Mouse (Mus musculus) heart, postnatal 4 days (tissue): ENCODE results near the gene Asic1. TPM values are rescaled to one million over a fixed set of nuclear protein-coding genes. Genes with fewer than 3 reads are reported as not detected.
"Not testable (repeated sequence)": the region's sequence is repeated elsewhere in the genome, so short reads cannot be mapped to it uniquely, and the experiment has no call there.

Experiments
- DNase-seq: peaks from one replicate; pipeline ENCODE4 v3.0.0; 2021
- total RNA-seq, 2 experiments: library from RNA; stranded (reverse); gene quantifications; 2 replicates each; pipeline ENCODE4 v1.2.3; 2021

The Asic1 gene
- total RNA-seq, 2 experiments from 2014 or later: 0.77 to 1.0 TPM

DNA sequence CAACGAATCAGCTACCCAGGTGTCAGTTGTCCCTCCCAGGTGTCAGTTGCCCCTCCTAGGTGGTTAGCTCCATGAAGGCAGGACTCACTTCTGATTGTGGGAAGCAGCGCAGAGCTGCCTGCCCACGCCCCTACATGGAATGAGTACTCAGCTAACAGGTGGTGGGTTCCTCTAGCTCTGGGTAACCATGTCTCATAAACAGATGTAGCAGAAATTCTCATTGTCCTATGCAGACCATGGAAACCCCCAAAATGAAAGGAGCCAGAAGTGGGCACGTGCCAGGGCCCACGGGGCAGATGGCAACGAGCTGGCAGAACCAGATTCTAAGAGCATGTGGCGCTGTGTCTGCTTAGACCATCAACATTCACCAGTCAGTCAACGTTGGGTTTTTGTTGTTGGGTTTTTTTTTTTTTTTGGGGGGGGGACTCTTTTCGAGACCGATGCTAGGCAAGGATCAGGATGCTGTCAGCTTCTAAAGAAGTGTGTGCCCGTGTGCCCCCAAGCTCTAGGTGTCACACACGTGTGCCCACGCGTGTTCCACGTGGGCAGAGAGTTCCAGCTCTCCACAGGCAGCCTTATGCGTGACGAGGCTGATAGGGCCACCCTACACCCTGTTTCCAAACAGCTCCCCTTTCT is 6.1 kb upstream of the Asic1 start:
- DNase-seq: no peak

DNA sequence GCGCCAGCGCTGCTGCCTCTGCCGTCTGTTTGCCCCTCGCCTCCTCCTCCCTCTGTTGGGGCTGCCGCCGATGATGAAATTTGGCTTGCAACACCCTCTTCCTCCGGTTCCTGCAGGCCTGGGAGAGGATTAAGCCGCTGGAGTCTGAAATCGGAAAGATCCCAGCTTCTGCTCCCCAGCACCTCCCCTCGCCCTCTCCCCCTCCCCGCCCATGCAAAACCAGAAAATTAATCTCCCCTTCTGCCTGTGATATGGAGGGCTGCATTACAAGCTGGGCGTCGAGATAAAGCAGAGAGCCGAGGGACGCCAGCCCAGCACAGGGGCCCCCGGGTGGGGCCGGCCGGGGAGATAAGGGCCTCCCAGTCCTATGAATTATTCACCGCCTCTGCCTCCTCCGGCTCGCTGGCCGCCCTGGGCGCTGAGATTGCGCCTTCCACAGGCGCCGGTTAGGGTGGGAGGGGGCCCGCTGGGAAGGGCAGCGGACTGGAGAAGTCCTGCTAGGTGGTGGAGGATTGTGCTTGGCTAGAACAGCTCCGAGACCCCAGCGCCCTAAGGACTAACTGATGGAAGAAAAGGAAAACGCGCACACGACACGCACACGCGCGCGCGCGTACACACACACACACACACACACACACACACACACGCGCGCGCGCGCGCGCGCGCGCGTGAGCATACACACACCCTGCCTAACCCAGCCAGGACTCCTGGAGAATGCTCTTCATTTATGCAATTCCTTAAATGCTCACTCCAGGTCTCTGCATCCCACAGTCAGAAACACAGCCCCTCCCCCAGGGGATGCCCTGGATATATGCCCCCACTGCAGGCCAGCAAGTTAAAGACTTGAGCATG is 5.3 kb upstream of the Asic1 start:
- peak; percentile 49 for DNase-seq

DNA sequence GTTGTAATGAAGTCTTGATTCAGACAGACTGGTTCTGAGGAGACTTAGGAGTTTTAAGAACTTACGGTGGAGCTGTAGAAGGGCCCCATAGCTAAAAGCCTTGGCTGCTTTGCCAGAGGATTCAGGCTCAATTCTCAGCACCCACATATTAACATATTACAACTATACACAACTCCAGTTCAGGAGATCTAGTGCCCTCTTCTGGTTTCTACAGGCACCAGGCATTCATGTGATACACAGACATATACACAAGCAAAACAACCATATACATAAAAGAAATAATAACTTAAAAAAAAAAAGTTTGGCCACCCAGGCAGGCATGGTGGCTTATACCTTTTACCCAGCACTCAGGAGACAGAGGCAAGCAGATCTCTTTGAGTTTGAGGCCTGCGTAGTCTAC is 2.6 kb upstream of the Asic1 start:
- no peak for DNase-seq

DNA sequence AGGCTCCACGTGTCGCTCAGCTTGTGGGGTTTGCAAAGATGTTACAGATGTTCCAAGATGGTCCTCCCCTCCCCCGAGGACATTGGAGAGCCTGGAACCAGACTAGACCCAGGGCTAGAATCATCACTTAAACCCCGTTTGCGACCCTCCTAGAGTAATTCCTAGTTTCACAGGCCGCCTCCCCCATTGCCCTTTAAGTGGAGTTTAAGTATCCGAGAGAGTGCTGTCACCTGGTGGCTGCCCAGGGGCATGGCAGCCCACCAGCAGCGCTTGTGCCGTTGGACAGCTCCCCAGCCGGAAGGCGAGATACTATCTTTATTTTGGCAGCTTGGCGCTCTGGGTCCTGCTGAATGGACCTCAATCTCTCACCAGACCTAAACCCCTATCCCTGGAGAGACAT is 1.3 kb upstream of the Asic1 start:
- DNase-seq: peak; percentile 84

DNA sequence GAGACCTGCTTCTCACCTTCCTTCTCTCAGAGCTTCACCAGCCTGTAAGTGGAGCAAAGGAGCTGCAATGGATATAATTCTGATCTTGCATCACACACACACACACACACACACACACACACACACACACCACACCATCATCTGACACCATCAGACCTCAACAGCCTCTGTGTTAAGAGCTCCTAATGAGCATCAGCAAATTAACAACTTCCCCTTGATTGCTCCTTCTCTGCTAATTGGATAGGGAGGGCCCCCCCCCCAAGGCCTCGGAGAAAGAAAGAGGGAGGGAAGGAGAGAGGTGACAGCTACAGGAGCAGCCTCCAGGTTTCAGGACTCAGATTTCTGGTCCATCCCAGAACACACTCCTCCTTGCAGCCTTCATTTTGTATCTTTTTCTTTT is 776 bp upstream of the Asic1 start:
- DNase-seq: no peak

DNA sequence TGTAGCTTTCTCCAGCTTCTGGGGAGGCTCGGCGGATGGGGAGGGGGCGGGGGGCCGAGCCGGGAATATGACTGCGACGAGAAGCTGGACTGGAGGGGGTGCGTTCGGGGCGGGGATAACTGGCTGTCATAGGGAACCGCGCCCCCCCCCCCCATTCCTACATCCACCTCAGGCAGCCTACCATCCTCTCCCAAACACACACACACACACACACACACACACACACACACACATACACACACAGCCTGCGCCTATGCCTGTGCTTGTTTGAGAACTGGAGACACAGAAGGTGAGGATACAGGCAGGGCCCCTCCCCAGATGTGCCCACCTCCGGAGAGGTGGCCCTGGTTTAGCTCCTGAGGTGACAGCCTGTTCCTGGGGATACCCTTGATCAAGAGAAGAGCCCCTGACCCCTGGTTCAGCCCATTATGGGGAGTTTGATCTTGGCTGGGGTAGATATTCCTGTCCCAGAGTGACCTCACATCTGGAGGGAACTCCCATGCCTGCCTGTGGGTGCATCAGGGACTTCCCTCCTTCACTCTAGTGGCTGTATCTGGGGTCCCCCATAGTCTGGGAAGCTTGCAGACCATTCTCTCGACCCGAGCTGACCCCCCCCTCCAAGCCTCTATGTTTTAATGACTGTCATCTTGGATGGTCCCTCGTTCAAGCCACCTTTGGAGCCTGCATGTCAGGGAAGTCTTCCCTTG is 949 bp downstream of the Asic1 start:
- no peak for DNase-seq

DNA sequence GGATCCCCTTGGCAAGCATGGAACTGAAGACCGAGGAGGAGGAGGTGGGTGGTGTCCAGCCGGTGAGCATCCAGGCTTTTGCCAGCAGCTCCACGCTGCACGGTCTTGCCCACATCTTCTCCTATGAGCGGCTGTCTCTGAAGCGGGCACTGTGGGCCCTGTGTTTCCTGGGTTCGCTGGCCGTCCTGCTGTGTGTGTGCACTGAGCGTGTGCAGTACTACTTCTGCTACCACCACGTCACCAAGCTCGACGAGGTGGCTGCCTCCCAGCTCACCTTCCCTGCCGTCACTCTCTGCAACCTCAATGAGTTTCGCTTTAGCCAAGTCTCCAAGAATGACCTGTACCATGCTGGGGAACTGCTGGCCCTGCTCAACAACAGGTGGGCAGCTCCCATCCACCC is 1.6 kb downstream of the Asic1 start:
- no peak for DNase-seq

DNA sequence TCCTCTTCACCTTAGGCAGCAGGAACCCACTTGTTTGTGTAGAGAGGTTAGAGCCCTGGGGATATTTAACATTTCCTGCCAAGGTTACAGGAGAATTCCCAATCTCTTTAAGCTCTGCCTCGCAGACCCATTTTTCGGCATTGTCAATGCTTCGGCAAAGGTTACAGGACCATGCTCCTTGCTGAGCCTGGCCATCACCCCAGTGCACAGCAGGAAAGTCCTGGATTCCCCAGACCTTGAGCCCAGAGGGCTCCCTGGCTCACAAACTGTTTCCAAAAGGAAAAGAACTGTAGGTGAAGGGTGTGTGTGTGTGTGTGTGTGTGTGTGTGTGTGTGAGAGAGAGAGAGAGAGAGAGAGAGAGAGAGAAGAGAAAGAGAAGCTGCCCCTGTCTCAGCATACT is 4.7 kb downstream of the Asic1 start:
- DNase-seq: no peak

DNA sequence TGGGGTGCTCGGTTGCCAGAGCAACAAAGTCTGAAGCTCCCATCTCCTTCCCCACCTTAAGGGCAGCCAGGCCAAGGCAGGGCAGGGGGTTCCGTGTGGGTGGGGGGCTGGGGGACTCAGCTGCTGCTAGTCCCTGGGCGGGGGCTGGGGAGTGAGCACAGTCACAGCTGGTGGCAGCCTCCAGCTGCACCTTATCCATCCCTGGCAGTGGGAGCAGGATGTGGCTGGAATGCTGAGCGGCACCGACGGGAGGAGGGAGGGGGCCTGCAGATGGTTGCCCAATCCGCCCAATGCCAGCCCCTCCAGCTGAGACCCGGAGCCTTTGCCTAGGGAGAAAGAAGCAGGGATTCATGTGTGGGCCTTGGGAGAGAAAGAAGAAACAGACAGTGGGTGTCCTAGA is 6.9 kb downstream of the Asic1 start:
- DNase-seq: no peak

DNA sequence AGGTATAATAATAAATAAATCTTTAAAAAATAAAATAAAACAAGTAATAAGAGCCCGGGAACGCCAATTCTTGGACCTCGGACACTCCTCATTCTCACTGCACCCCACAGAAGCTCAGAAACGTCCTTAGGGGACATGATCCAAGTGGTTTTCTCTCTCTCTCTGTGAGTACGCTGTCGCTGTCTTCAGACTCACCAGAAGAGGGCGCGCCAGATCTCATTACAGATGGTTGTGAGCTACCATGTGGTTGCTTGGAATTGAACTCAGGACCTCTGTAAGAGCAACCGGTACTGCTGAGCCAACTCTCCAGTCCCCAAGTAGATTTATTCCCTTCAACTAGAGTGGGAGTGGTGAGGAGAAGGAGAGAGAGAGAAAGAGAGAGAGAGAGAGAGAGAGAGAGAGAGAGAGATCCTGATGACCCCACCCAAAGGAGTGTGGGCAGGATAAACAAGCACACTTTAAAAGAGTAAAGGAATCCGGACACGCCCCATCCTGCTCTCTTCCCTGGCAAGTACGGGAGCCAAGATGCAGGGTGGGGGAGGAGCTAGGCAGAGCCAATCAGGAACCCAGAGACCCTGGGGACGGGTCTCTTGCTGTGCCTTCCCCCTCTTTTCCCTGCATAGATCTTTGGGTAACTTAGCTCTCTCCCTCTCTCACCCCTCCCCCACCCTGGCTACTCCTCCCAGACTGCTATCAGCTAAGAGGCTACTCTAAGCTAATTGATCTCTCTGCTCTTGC is 8.1 kb downstream of the Asic1 start:
- DNase-seq: peak; percentile 60

DNA sequence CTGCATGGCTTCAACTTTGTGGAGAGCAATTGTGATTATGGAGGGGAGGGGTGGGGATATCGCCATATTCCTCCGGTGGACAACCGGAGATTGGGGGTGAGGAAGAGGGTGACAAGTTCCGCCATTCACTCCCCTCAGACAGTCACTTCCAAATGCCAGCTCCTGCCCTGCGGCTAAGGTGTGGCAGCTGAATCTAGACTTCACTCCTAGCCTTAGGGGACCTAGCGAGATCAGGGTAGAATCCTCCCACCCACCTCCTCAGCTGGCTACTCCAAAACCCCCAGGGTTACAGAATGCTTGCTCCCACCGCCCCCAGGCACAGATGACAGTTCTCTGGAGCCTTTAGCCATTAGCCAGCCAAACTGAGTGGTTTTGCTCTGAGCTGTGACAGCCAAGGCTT is 8.8 kb downstream of the Asic1 start:
- DNase-seq: no peak

DNA sequence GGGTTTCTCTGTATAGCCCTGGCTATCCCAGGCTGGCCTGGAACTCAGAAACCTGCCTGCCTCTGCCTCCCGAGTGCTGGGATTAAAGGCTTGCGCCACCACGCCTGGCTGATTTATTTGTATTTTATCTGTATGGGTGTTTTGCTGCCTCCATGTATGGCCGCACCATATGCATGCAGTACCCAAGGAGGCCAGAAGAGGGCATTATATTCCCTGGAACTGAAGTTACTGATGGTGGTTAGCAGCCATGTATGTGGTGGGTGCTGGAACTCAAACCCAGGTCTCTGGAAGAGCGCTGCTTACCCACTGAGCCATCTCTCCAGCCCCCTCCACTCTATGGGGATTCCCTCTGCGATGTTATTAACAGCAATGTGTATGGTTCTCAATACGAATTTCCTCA is 12.7 kb downstream of the Asic1 start:
- no peak for DNase-seq

DNA sequence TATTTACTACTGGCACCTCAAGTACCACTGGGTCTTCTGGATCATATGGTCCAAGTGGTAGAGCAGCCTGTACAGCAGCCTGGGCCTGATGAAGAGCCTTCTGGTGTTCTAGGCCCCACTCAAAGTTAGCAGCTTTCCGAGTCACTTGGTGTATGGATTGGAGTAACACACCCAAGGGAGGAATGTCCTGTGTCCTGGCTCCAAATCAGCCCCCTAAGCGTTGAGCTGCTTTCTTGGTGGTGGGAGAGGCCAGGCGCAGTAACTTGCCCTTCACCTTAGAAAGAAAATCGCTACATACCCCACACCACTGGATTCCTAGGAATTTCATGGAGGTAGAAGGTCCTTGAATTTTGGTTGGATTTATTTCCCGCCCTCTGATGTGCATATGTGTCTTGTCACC is 14.0 kb downstream of the Asic1 start:
- DNase-seq: no peak

DNA sequence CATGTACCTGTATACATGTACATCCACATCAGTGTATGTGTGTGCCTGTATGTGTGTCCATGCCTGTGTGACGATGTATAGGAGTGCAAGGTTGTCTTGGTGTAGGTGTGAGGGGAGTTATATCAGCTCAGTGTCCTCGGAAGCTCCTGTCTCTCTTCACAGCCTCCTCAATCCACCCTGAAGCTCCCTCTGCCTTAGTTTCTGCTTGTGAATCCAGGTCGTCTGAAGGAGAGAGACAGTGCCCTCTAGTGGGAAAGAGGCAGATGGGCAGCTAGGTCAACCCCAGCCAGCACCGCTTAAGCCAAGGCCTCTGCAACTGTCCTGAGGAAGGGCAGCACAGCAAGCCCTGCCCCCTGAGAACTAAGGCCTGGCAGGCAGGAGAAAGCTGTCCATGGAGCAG is 18.5 kb downstream of the Asic1 start:
- DNase-seq: peak; percentile 67

DNA sequence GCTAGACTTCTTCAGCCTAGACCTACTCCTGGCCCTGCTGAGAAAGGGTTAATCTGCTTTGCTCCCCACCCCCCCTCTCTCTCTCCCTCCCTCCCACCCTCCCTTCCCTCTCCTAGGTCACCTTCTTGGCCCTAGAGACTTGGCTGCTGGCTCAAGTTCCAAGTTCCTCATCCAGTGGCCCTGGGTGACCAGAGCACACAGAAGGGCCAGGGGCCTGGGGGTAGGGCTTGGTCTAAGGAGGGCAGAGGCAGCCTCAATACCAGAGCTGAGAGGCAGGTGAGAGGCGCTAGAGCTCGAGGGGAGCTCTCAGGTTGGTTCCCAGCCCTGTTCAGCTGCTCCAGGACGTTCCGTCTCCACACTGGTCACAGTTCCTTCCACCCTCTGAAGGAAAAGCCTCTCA is 20.8 kb downstream of the Asic1 start:
- DNase-seq: no peak

DNA sequence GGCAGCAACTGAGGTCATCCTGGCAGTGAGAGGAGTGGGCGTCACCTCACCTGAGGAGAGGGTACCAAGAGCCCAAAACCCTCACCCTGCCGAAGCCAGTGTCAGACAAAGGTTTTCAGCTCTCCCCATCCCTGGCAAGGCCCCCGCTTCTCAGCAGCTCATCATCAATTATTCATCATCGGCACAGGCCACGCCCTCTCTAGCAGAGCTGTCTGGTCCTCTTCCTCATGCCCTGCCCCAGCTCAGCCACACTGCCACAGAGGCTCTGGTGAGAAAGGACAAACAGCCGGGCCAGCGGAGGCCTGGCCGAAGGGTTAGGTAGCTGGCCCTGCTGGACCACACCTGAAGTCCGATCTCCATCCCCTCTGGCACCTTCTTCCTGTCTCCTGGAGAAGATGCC is 21.8 kb downstream of the Asic1 start:
- no peak for DNase-seq

DNA sequence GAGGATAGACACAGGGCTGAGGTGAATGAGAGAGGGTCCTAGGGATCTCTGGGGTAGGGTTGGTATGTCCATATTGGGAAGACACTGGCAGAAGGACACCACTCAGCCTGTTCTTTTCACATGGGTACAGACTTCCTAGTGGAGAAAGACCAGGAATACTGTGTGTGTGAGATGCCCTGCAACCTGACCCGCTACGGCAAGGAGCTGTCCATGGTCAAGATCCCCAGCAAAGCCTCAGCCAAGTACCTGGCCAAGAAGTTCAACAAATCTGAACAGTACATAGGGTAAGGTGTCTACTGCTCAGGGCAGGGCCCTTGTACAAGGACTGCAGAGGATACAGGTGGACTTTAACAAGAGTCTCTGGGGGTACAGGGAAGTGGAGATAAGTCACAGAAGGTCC is 27.1 kb downstream of the Asic1 start:
- no peak for DNase-seq

DNA sequence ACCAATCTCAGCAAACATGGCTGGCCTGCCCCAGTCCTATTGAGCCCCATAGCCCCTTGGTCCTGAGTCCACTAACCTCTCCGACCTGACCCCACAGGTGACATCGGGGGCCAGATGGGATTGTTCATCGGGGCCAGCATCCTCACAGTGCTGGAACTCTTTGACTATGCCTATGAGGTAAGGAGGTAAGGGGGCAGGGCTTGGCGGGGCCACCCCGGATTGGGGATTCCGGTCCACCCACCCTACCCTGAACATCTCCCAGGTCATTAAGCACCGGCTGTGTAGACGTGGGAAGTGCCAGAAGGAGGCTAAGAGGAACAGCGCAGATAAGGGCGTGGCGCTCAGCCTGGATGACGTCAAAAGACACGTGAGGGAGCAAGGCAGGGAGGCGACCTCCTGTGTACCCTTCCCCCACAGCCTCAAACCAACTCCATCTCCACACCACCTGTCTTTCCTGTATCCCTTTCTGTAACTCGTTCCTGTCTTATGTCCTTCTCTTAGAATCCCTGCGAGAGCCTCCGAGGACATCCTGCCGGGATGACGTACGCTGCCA is 28.4 kb downstream of the Asic1 start:
- DNase-seq: no peak

DNA sequence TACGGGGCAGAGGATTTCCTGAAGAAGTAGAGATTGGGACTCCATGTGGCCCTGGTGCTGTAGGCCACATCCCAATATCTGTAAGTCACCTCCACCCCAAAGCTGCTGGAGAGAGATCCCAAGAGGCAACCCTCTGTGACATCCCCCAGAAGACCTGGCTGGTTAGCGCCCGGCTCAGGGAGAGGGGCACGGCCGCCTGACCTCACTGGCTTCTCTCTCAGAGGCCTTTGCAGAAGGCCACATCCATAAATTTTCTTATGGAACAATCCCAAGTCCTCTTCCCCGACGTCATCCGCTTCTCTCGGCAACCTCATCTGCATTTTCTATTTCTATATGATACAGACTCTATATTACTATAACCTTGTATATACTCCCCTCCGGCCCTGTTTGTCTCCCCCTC is 29.5 kb downstream of the Asic1 start:
- DNase-seq: no peak

DNA sequence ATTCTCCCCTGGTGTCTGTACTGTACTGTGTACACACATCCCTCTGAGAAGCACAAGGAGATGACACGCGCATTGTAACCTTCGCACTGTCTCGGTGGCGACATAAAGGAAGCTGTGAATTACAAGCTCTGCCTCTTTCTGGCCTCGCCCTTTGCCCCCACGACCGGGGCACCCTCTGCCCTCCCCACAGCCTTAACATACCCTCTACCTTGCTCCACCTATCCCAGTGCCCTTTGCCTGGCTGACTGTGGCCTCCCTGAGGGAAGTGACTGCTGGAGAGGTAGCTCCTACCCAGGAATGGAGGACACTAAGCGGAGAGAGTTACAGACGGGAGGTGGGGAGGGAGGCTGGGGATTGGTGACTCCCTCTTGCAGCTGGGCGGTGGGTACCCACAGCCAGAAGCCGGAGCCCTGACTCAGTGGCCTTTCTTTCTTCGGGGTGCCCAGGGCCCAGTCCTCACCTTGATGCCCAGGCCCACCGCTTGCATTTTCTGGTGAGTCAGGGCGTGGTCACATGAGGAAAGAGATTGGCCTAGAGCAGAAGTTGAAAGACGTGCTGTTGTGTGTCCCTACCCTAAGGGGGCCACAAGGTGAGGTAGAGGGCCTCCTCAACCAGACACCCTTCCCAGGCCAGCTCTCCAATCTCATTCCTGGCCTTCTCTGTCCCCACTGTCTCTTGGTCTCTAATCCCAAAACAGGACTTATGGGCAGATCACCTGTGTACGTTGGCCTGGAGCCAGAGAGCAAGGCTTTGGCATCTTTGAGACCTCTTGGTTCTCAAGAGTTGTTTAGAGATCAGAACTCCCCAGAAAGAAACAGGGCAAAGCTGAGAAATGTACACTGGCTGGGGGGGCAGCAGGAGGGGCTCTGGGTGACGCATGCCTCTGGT is 30.3 kb downstream of the Asic1 start:
- no peak for DNase-seq

DNA sequence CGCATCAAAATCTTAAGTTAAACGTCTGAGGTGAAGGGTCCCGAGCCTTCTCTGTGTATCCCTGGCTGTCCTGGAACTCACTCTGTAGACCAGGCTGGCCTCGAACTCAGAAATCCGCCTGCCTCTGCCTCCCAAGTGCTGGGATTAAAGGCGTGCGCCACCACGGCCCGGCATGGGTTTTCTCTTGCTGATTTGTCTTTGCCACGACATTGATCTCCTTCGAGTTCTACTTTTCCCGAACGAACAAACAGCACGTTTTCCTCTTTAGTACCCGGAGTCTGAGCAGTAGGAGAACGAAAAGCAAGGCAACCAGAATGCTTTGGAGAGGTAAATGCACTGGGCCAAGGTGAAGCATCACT is 31.5 kb downstream of the Asic1 start:
- DNase-seq: not testable (repeated sequence)
